Mouse (Mus musculus) ES-E14 (cell line): ENCODE measurements around the gene Upf3b.

Experiments used
- CHD2 ChIP-seq: IDR thresholded peaks from 2 replicates; pipeline ENCODE4 v1.6.1; 2014; ENCODE audit warnings: mild to moderate bottlenecking, low read depth, low read length, inconsistent platforms
- HCFC1 ChIP-seq: IDR thresholded peaks from 2 replicates; pipeline ENCODE4 v1.6.1; 2012; ENCODE audit warnings: low read length, inconsistent platforms, borderline replicate concordance; ENCODE audit not compliant: insufficient read depth
- MAFK ChIP-seq: IDR thresholded peaks from 2 replicates; pipeline ENCODE4 v1.6.1; 2014; ENCODE audit warnings: mild to moderate bottlenecking, low read depth, low read length, inconsistent platforms; ENCODE audit not compliant: insufficient read depth
- ZC3H11A ChIP-seq: IDR thresholded peaks from 2 replicates; pipeline ENCODE4 v1.6.1; 2012; ENCODE audit warnings: low read depth, mild to moderate bottlenecking, inconsistent platforms, low read length, borderline replicate concordance
- ZNF384 ChIP-seq: IDR thresholded peaks from 2 replicates; pipeline ENCODE4 v1.6.1; 2012; ENCODE audit warnings: low read depth, low read length, inconsistent platforms

DNA sequence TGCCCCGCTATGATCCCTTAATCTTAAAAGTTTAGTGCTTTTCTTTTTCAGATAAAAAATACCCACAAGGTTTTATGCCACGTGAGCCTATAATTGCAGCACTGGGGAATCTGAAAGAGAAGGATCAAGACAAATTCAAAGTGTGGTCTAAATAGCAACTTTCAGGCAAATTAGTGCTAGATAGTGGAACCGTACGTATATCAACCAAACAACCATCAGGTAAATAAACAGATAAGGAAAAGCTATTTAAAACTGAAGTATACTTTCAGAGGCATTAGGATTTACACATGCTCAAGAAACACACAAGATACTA lies 715 bp upstream of the Upf3b start:
- TF ChIP-seq HCFC1 (no peak), ZNF384 (no peak), CHD2 (no peak), MAFK (no peak), ZC3H11A (no peak)
